In the genomic region with DNA sequence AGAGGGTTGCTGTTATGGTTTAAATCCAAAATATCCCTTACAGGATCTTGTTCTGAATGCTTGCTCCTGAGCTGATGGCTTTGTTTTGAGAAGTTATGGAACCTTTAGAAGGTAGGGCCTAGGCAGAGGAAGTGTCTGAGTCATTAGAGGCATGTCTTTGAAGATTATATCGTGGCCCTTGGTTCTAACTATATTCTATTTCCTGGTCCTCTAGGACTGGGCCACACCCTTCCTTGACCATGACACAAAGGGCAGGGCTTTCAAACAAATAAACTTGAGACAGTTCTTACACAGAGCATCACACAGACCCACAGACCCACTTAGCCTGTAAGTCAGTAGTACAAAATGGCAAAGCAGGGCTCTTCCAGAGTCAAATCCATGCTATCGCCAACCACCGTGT, we compare ENCODE assay signal across 28 mouse cellular contexts.
DNase-seq lines count a peak whose midpoint lies in the region; ATAC-seq and TF ChIP-seq lines count a peak whose summit lies in the region.
"Had no signal": no experiment of that assay in that cellular context is flagged by ENCODE, and none has a peak within 500 bp of the region (broad histone marks: within the 10 kb centered on the region; RNA-seq: fewer than 3 reads in every experiment).

No protein-coding gene starts in this region.

- TF ChIP-seq POLR2A in lung, adult 2 months (IDR thresholded peaks at IDR 0.05; ENCODE audit: borderline replicate concordance, extremely low read depth, low read depth, low read length): no peak

- H3K9ac ChIP-seq in hindbrain, postnatal 0 days (replicated peaks; ENCODE audit: low read length): no peak overlapping the region
- no peak overlapping the region for H3K9ac ChIP-seq in hindbrain, embryonic 11.5 days (ENCODE audit: low read depth, low read length)
- H3K9ac ChIP-seq: embryonic facial prominence, embryonic 13.5 days; forebrain, embryonic 13.5 days; forebrain, postnatal 0 days; heart, embryonic 13.5 days; hindbrain, embryonic 13.5 days had no signal

- no peaks in the 10 kb centered on the region for H3K4me1 ChIP-seq in hindbrain, postnatal 0 days (ENCODE audit: insufficient read depth, low read length)
- H3K4me1 ChIP-seq in hindbrain, embryonic 11.5 days (replicated peaks; ENCODE audit: control insufficient read depth, insufficient read depth, low read length): no peaks in the 10 kb centered on the region
- H3K4me1 ChIP-seq in lung, adult 2 months (ENCODE audit: control insufficient read depth, insufficient read depth, low read length): peaks cover 4% of the 10 kb centered on the region; the same call in 1 of the 2 replicates
- H3K4me1 ChIP-seq: forebrain, embryonic 13.5 days; heart, embryonic 13.5 days had no signal

- H3K27ac ChIP-seq in hindbrain, postnatal 0 days: no peak overlapping the region
- no peak overlapping the region; the same call in 1 of the 2 replicates for H3K27ac ChIP-seq in hindbrain, embryonic 11.5 days (ENCODE audit: low read depth, low read length)
- H3K27ac ChIP-seq: embryonic facial prominence, embryonic 10.5 days; embryonic facial prominence, embryonic 13.5 days; forebrain, embryonic 10.5 days; forebrain, embryonic 13.5 days; gastrocnemius, adult 2 months; heart, embryonic 13.5 days had no signal

- DNase-seq in hindbrain, postnatal 0 days (ENCODE audit: low spot score): no peak
- DNase-seq in hindbrain, embryonic 11.5 days (ENCODE audit: low spot score): no peak
- DNase-seq in lung, postnatal 10 days: peak; percentile 26
- no peak for DNase-seq in lung, adult 2 months
- DNase-seq in 416B (ENCODE audit: low read depth): peak; percentile 14
- peak; percentile 26 for DNase-seq in lung, postnatal 36 days
- DNase-seq: adrenal gland, adult 2 months; adrenal gland, postnatal 14 days; cerebellum, adult 11-12 months; cerebellum, adult 8-10 months; cerebellum, postnatal 10 days; cerebellum, postnatal 36 days; embryo, embryonic 11 days; forebrain, postnatal 0 days; gastrocnemius, adult 2 months; gastrocnemius, postnatal 14 days; heart, adult 11 months; heart, postnatal 14 days; heart, postnatal 4 days had no signal

- ATAC-seq in hindbrain, postnatal 0 days: no peak
- no peak for ATAC-seq in hindbrain, embryonic 11.5 days (ENCODE audit: low FRiP score)
- no peak for ATAC-seq in erythroid progenitor cell, adult 5-6 weeks (replicated peaks; ENCODE audit: low FRiP score, poor library complexity, severe bottlenecking)
- ATAC-seq: CD4-positive, CD25-positive, alpha-beta regulatory T cell, adult 4 months; forebrain, embryonic 13.5 days; forebrain, postnatal 0 days had no signal

- 0 out of 2 replicates have a peak, but pooled peaks have one; percentile 8 for TF ChIP-seq CTCF in hindbrain, postnatal 0 days (IDR thresholded peaks at IDR 0.05; ENCODE audit: low read depth)
- TF ChIP-seq CTCF in lung, adult 2 months (IDR thresholded peaks at IDR 0.05; ENCODE audit: insufficient read depth, low read length): no peak

- H3K27me3 ChIP-seq in hindbrain, postnatal 0 days (ENCODE audit: insufficient read depth, low read length): no peaks in the 10 kb centered on the region
- H3K27me3 ChIP-seq in hindbrain, embryonic 11.5 days (ENCODE audit: control insufficient read depth, insufficient read depth, low read length): no peaks in the 10 kb centered on the region
- H3K27me3 ChIP-seq: embryonic facial prominence, embryonic 13.5 days; forebrain, embryonic 13.5 days; heart, embryonic 13.5 days; hindbrain, embryonic 13.5 days had no signal

- 85% methylated on average over 3 of the region's 3 CpGs for WGBS in hindbrain, postnatal 0 days
- 90% methylated on average over 3 of the region's 3 CpGs for WGBS in hindbrain, embryonic 11.5 days
- WGBS in lung, adult 2 months: 80% methylated on average over 3 of the region's 3 CpGs

- no peaks in the 10 kb centered on the region for H3K36me3 ChIP-seq in hindbrain, postnatal 0 days (ENCODE audit: insufficient read depth, low read length)
- H3K36me3 ChIP-seq in hindbrain, embryonic 11.5 days (ENCODE audit: control insufficient read depth, insufficient read depth, low read length): no peaks in the 10 kb centered on the region
- H3K36me3 ChIP-seq: embryonic facial prominence, embryonic 13.5 days; forebrain, embryonic 10.5 days; heart, embryonic 13.5 days; hindbrain, embryonic 13.5 days had no signal

- no peaks in the 10 kb centered on the region for H3K9me3 ChIP-seq in hindbrain, postnatal 0 days (ENCODE audit: low read length)
- no peaks in the 10 kb centered on the region for H3K9me3 ChIP-seq in hindbrain, embryonic 11.5 days (ENCODE audit: control insufficient read depth, low read length)
- H3K9me3 ChIP-seq: embryonic facial prominence, embryonic 10.5 days; embryonic facial prominence, embryonic 13.5 days; forebrain, embryonic 10.5 days; forebrain, embryonic 13.5 days; heart, embryonic 13.5 days; hindbrain, embryonic 13.5 days had no signal

- H3K4me2 ChIP-seq in hindbrain, postnatal 0 days (ENCODE audit: low read depth, low read length): no peak overlapping the region
- H3K4me2 ChIP-seq in hindbrain, embryonic 11.5 days (replicated peaks; ENCODE audit: low read depth, low read length): no peak overlapping the region
- H3K4me2 ChIP-seq: embryonic facial prominence, embryonic 13.5 days; forebrain, embryonic 13.5 days; heart, embryonic 13.5 days; hindbrain, embryonic 13.5 days had no signal

- H3K4me3 ChIP-seq in hindbrain, postnatal 0 days (ENCODE audit: low read length): no peak overlapping the region
- H3K4me3 ChIP-seq in hindbrain, embryonic 11.5 days (ENCODE audit: low read depth, low read length): no peak overlapping the region
- H3K4me3 ChIP-seq in lung, adult 2 months (replicated peaks; ENCODE audit: extremely low read depth, low read depth, low read length): no peak overlapping the region
- H3K4me3 ChIP-seq: embryonic facial prominence, embryonic 10.5 days; embryonic facial prominence, embryonic 13.5 days; erythroblast, embryonic 14.5 days; forebrain, embryonic 10.5 days; forebrain, embryonic 13.5 days; gastrocnemius, adult 2 months; heart, embryonic 13.5 days; hindbrain, embryonic 13.5 days had no signal

Comparison
In these comparisons a context has a peak if more than half of its experiments do, and no peak if none do; other contexts are left out.
1. DNase-seq: peak in lung, postnatal 10 days (single experiment), 416B (single experiment) and lung, postnatal 36 days (single experiment); none in hindbrain, postnatal 0 days (single experiment), hindbrain, embryonic 11.5 days (single experiment) and lung, adult 2 months (single experiment).